Mouse (Mus musculus): Measurements from ENCODE around the gene Ikzf4.

- TF ChIP-seq MEF2A (IDR thresholded peaks at IDR 0.05; ENCODE audit: extremely low read depth, insufficient replicate concordance, low read depth, low read length, poor library complexity, severe bottlenecking) (no peak), MYC (IDR thresholded peaks at IDR 0.05; ENCODE audit: low read depth, low read length) (no peak), POLR2A (IDR thresholded peaks at IDR 0.05; ENCODE audit: control insufficient read depth in 1 of 2, insufficient read depth in 1 of 2, low read depth in 1 of 2, low read length in 2 of 2, poor library complexity in 1 of 2) (peak in 1 of 2 experiments; percentile 98; a peak in 3 of 4 replicates), ZKSCAN1 (IDR thresholded peaks at IDR 0.05; ENCODE audit: low read depth, low read length) (no peak), ETS1 (IDR thresholded peaks at IDR 0.05; ENCODE audit: low read depth, low read length) (no peak), MXI1 (IDR thresholded peaks at IDR 0.05; ENCODE audit: low read depth, low read length) (peak; percentile 34)
Measured at GRCm38 (mm10) chr10:128625287-128625894, 20.4 kb downstream of the Ikzf4 start.
